Mouse (Mus musculus): Measurements from ENCODE around the gene Kalrn. TPM values are rescaled to one million over a fixed set of nuclear protein-coding genes. Genes with fewer than 3 reads are reported as not detected.

Gene Kalrn
- polyA plus RNA-seq, 1 experiment from 2014 or later, result 23.7 TPM

DNA sequence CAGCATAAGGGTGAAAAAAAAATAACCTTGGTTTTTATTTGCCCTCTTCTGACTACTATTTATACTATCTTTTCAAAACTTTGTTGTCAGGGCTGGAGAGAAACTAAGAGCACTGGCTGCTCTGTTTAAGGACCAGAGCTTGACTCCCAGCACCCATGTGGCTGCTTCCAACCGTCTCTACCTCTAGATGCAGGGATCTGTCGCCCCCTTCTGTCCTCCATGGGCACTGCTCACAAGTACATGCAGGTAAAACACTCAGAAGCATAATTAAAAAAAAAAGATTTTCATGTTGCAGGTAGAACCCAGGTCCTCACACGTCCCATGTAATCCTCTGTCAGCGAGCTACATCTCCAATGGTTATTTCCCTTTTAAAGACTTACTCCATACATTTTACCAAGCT is 499.4 kb downstream of the Kalrn start:
- no peak for ATAC-seq (ENCODE audit: low FRiP score)

DNA sequence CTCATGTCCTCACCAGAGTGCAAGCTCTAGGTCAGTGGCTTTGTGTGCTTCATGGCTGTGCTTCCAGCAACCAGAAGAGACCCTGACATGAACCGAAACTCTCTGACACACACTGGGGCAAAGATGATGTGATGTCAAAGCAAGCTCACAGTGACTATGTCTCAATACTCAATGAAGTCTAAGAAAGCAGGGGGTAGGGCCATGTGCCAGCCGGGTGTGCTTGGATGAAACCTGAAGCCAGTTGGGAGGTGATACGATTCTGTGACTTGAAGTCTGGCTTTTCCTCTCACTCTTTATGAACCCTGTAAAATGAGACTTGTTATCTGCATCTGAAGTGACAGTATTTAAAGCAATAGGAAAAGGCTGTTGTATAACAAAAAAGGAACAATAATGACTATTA is 501.2 kb downstream of the Kalrn start:
- H3K9me3 ChIP-seq (replicated peaks), result no peaks in the 10 kb centered on the region
- no peak overlapping the region for H3K4me2 ChIP-seq
- no peak overlapping the region for H3K27ac ChIP-seq (replicated peaks)
- 0 out of 2 replicates have a peak, but pooled peaks cover 3% of the 10 kb centered on the region for H3K36me3 ChIP-seq
- H3K9ac ChIP-seq (replicated peaks), result no peak overlapping the region
- H3K4me3 ChIP-seq (replicated peaks), result no peak overlapping the region
- H3K4me1 ChIP-seq, result no peaks in the 10 kb centered on the region
- 83% methylated on average over 3 of the region's 3 CpGs for WGBS
- no peaks in the 10 kb centered on the region for H3K27me3 ChIP-seq (replicated peaks)
- ATAC-seq (ENCODE audit: low FRiP score), result no peak

More for the DNA sequence above, 499.4 kb downstream of the Kalrn start:
- no peaks in the 10 kb centered on the region for H3K27me3 ChIP-seq (replicated peaks)
- 0 out of 2 replicates have a peak, but pooled peaks cover 3% of the 10 kb centered on the region for H3K36me3 ChIP-seq
- no peak overlapping the region for H3K27ac ChIP-seq (replicated peaks)
- H3K4me1 ChIP-seq, result 0 out of 2 replicates have a peak, but pooled peaks cover 3% of the 10 kb centered on the region
- H3K4me2 ChIP-seq, result no peak overlapping the region
- H3K9me3 ChIP-seq (replicated peaks), result no peaks in the 10 kb centered on the region
- no peak overlapping the region for H3K9ac ChIP-seq (replicated peaks)
- H3K4me3 ChIP-seq (replicated peaks), result no peak overlapping the region
- 93% methylated on average over 4 of the region's 4 CpGs for WGBS

DNA sequence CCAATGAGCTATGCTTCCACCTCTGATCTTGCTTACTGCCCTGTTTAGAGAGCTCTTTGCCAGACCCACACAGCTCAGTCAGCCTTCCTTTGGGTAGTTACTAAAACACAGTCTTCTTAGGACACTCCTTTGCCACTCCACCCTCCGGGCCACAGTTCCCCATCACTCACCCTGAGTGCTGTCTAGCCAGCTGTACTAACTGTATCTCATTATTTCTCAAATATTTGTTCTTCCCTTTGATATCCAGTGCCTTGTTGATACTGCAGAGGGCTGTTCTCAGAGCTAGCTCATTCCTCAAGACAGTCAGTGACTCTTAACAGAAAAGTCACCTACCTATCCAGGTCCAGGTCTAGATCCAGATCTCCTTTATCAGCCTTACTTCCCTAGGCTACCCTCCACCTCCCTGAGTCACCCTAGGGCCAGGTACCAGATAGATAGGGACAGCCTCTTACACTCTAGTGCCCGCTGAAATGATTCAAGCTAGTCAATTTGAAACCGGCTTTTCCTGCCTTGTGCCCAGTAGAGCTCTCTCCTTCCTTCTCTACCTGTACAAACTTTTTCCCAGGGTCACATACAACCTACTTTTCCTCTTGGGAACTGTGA is 502.0 kb downstream of the Kalrn start:
- no peak overlapping the region for H3K4me3 ChIP-seq (replicated peaks)
- H3K9me3 ChIP-seq (replicated peaks), result no peaks in the 10 kb centered on the region
- WGBS, result 97% methylated on average over 3 of the region's 3 CpGs
- ATAC-seq (ENCODE audit: low FRiP score), result no peak
- H3K4me1 ChIP-seq, result no peaks in the 10 kb centered on the region
- H3K36me3 ChIP-seq, result 0 out of 2 replicates have a peak, but pooled peaks cover 3% of the 10 kb centered on the region
- no peak overlapping the region for H3K27ac ChIP-seq (replicated peaks)
- no peaks in the 10 kb centered on the region for H3K27me3 ChIP-seq (replicated peaks)
- H3K9ac ChIP-seq (replicated peaks), result no peak overlapping the region
- no peak overlapping the region for H3K4me2 ChIP-seq

DNA sequence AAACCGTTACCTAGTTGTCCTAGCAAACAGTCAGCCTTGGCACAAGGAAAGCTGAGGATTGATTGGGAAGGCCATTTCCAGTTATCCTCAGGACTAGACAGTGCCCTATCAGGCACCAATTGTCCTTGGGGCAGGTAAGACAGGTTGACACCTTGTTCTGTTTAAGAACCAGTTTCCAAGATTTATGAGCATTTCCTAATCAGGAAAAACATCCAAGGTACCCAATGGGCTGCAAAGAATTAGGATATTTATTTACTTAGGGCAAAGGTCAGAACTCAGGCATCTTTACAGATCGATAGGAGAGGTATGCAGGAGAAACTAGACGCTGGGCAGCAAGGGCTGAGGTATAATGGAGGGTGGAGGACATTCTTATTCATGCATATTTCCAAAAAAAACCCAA is 503.9 kb downstream of the Kalrn start:
- H3K4me1 ChIP-seq, result no peaks in the 10 kb centered on the region
- 0 out of 2 replicates have a peak, but pooled peaks cover 3% of the 10 kb centered on the region for H3K36me3 ChIP-seq
- H3K4me2 ChIP-seq, result no peak overlapping the region
- ATAC-seq (ENCODE audit: low FRiP score), result no peak
- no peaks in the 10 kb centered on the region for H3K9me3 ChIP-seq (replicated peaks)
- no peak overlapping the region for H3K27ac ChIP-seq (replicated peaks)
- H3K9ac ChIP-seq (replicated peaks), result no peak overlapping the region
- 82% methylated on average over 3 of the region's 3 CpGs for WGBS
- H3K27me3 ChIP-seq (replicated peaks), result no peaks in the 10 kb centered on the region
- no peak overlapping the region for H3K4me3 ChIP-seq (replicated peaks)

DNA sequence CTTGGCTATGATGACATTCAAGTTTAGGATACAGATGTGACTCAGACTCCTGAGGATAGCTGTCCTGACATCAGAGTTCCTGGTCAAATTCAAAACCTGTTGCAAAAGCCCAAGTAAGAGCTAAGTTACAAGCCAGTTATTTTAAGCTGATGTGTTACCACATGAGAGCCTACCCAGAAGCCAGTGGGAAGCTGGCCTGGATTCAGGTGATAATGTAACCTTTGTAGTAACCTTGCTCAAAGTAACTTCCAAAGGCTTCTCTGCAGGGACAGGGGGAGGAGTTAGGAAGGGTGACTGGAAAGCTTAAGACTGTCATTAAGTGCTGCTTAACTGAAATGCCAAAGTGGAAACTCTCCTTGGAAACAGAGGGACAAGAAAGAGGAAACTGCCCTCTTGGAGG is 506.4 kb downstream of the Kalrn start:
- H3K9me3 ChIP-seq (replicated peaks), result no peaks in the 10 kb centered on the region
- H3K27ac ChIP-seq (replicated peaks), result no peak overlapping the region
- H3K9ac ChIP-seq (replicated peaks), result no peak overlapping the region
- H3K4me2 ChIP-seq, result no peak overlapping the region
- no peak for ATAC-seq (ENCODE audit: low FRiP score)
- H3K4me1 ChIP-seq, result no peaks in the 10 kb centered on the region
- H3K27me3 ChIP-seq (replicated peaks), result no peaks in the 10 kb centered on the region
- H3K4me3 ChIP-seq (replicated peaks), result no peak overlapping the region
- 0 out of 2 replicates have a peak, but pooled peaks cover under 1% of the 10 kb centered on the region for H3K36me3 ChIP-seq

DNA sequence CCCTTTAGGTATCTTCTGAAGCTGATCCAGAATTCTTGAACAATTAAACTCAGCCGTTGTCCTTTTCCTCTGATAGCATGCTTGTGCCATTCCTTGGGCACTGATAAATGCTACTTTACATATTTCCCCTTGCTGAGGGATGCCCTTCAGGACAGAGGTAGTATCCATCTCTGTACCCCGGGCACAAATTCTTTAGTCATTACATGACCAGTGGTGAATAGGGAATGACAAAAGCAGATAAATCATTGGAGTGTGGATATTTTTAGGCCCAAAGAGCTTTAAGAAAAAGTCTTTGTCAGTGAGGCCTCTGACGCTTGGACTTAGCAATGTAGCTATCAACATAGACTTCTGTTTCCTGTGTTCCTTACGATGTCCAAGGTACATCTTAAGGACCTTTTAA is 507.0 kb downstream of the Kalrn start:
- Histone ChIP-seq H3K27me3 (replicated peaks) (no peaks in the 10 kb centered on the region), H3K4me1 (no peaks in the 10 kb centered on the region), H3K4me3 (replicated peaks) (no peak overlapping the region), H3K27ac (replicated peaks) (no peak overlapping the region), H3K36me3 (no peaks in the 10 kb centered on the region), H3K9me3 (replicated peaks) (no peaks in the 10 kb centered on the region), H3K4me2 (no peak overlapping the region), H3K9ac (replicated peaks) (no peak overlapping the region)
- WGBS, result 93% methylated on average over 4 of the region's 4 CpGs
- ATAC-seq (ENCODE audit: low FRiP score), result no peak

DNA sequence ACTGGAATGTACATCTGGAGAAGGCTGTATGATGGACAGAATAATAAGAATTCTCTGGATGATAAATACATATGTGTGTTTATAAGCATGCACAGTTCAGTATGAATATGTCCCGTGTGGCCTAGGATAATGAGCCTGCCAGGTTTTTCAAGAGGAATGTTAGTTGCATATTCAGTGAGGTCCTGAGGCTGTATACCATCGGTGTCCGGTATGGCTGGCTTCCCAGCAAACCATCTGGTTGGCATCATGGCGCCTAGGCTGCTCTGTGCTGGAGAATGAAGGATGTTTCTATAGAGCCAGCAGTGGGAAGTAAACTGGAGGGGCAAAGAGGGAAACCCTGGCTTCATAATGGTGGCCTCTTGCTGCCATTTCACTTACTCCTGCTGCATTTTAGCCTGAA is 510.0 kb downstream of the Kalrn start:
- 45% methylated on average over 4 of the region's 4 CpGs for WGBS
- Histone ChIP-seq H3K4me2 (no peak overlapping the region), H3K27me3 (replicated peaks) (no peaks in the 10 kb centered on the region), H3K9me3 (replicated peaks) (no peaks in the 10 kb centered on the region), H3K27ac (replicated peaks) (peak overlapping the region; percentile 41; the same call in 1 of the 2 replicates), H3K4me3 (replicated peaks) (no peak overlapping the region), H3K36me3 (no peaks in the 10 kb centered on the region), H3K9ac (replicated peaks) (no peak overlapping the region), H3K4me1 (no peaks in the 10 kb centered on the region)
- ATAC-seq (ENCODE audit: low FRiP score), result no peak

DNA sequence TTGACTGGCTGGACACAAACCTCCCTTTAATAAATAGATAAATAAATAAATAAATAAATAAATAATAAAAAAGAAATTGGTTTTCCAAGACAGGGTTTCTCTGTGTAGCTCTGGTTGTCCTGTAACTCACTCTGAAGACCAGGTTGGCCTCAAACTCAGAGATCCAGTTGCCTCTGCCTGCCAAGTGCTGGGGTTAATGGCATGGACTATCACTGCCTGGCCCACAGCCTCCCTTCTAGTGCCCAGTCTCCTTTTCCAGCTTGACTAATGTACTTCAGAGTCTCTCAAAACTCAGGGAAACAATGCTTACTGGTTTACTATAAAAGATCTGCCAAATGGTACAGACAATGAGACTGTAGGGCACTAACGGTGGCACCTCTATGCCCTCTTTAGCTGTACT is 511.7 kb downstream of the Kalrn start:
- no peak for ATAC-seq (ENCODE audit: low FRiP score)
- Histone ChIP-seq H3K27me3 (replicated peaks) (no peaks in the 10 kb centered on the region), H3K27ac (replicated peaks) (no peak overlapping the region), H3K4me3 (replicated peaks) (no peak overlapping the region), H3K9me3 (replicated peaks) (no peaks in the 10 kb centered on the region), H3K36me3 (no peaks in the 10 kb centered on the region), H3K4me1 (no peaks in the 10 kb centered on the region), H3K4me2 (no peak overlapping the region), H3K9ac (replicated peaks) (no peak overlapping the region)
- 89% methylated on average over 1 of the region's 1 CpGs for WGBS

DNA sequence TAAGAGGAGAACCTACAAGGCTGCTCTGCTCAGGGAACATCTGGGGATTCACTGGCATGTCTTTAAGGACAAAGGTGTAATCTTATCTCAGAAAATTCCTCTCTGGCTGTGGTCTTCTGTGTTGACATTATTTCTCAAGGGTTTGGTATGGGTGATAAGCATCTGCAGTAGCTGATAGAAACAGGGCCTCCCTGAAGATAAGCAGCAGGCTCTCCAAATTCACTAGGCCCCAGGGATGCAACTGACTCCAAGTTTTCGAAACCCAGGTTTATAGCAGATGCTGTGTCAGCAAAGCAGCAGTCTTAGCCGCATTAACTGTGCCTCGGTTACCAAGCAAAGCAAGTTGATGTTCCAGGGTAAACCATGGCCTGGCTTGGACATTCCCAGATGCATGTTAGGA is 514.7 kb downstream of the Kalrn start:
- no peaks in the 10 kb centered on the region for H3K27me3 ChIP-seq (replicated peaks)
- H3K9ac ChIP-seq (replicated peaks), result no peak overlapping the region
- no peaks in the 10 kb centered on the region for H3K4me1 ChIP-seq
- H3K4me2 ChIP-seq, result no peak overlapping the region
- H3K27ac ChIP-seq (replicated peaks), result no peak overlapping the region
- H3K9me3 ChIP-seq (replicated peaks), result no peaks in the 10 kb centered on the region
- peaks cover 9% of the 10 kb centered on the region; the same call in 1 of the 2 replicates for H3K36me3 ChIP-seq
- no peak for ATAC-seq (ENCODE audit: low FRiP score)
- 59% methylated on average over 3 of the region's 3 CpGs for WGBS
- H3K4me3 ChIP-seq (replicated peaks), result no peak overlapping the region

DNA sequence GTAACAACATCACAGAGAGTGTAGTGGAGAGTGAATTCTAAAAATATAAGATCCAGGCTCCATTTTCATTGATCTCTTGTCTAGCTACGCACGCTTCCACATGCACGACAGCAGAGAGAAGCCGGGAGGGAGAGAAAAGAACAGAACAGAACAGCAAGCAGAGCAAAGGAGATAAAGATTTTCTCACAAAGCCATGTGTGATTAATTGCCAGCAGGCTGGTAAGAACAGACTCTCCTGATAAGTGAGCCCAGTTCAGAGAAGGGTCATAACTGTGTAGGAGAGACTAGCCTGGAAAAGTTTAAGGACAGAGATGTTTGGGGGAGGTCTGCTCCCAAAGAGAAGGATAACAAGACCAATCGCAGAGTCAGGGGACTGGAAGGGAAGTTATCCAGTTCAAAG is 515.9 kb downstream of the Kalrn start:
- 84% methylated on average over 5 of the region's 5 CpGs for WGBS
- Histone ChIP-seq H3K9ac (replicated peaks) (no peak overlapping the region), H3K4me2 (no peak overlapping the region), H3K27me3 (replicated peaks) (no peaks in the 10 kb centered on the region), H3K36me3 (peaks cover 19% of the 10 kb centered on the region; the same call in 1 of the 2 replicates), H3K27ac (replicated peaks) (no peak overlapping the region), H3K4me1 (no peaks in the 10 kb centered on the region), H3K9me3 (replicated peaks) (no peaks in the 10 kb centered on the region), H3K4me3 (replicated peaks) (no peak overlapping the region)
- no peak for ATAC-seq (ENCODE audit: low FRiP score)

DNA sequence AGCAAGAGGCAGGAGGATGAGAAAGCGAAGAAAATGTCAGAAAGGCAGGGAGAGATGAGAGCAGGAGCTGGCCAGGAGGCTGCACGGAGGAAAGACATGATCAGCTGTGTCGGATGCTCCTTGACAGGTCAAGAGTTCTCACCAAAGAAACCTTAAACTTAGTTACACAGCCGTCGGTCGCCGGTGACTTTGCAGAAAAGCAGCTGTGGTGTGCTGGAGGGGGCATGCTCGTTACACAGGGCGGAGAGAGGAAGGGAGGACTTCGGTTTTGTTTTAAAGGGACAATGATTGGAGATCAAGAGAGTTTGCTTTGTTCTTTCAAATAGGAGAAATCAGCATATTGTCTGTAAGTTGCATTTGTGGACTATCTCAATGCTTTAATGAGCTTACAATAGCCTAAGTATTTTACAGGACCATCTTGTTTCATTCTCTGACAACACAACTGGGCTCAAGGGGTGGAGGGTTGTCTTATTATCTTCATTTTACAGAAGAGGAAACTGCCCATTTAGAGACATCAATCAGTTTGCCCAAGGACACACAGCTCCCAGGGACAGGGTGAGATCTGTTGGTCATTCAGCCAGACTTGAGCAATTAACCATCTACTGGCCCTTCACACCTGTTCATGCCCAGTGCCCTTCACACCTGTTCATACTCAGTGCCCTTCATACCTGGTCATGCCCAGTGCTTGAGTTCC is 516.8 kb downstream of the Kalrn start:
- no peak for ATAC-seq (ENCODE audit: low FRiP score)
- Histone ChIP-seq H3K4me2 (no peak overlapping the region), H3K4me3 (replicated peaks) (no peak overlapping the region), H3K4me1 (no peaks in the 10 kb centered on the region), H3K27ac (replicated peaks) (no peak overlapping the region), H3K27me3 (replicated peaks) (no peaks in the 10 kb centered on the region), H3K9ac (replicated peaks) (no peak overlapping the region), H3K9me3 (replicated peaks) (no peaks in the 10 kb centered on the region), H3K36me3 (peaks cover 22% of the 10 kb centered on the region; the same call in 1 of the 2 replicates)
- WGBS, result 63% methylated on average over 10 of the region's 10 CpGs

DNA sequence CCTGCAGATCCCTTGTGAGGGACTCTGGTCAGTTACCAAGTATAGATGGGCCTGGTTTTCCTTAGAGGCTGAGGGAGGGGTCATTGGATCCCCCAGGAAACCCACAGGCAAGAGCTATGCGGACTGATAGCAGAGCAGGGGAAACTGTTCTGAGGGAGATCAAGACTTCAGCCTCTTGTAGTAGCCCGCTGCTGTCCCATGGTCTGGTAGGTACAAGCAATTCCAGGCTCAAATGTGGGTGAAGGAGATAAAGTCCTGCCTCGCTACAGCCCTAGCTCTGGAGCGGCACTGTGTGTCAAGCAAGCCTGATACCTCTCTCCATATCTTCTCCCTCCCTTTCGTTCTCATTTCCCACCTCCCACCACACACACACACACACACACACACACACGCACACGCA is 523.2 kb downstream of the Kalrn start:
- Histone ChIP-seq H3K27me3 (replicated peaks) (no peaks in the 10 kb centered on the region), H3K36me3 (peaks cover 29% of the 10 kb centered on the region; the same call in 1 of the 2 replicates), H3K4me3 (replicated peaks) (no peak overlapping the region), H3K4me1 (no peaks in the 10 kb centered on the region), H3K9ac (replicated peaks) (no peak overlapping the region), H3K27ac (replicated peaks) (no peak overlapping the region), H3K4me2 (no peak overlapping the region), H3K9me3 (replicated peaks) (no peaks in the 10 kb centered on the region)
- no peak for ATAC-seq (ENCODE audit: low FRiP score)
- WGBS, result 79% methylated on average over 7 of the region's 7 CpGs

Measured in neural tube, embryonic 15.5 days (tissue).